Mouse (Mus musculus): ENCODE measurements around the gene Arf4. TPM values are rescaled to one million over a fixed set of nuclear protein-coding genes. Genes with fewer than 3 reads are reported as not detected.

Gene Arf4
- total RNA-seq, 2 experiments from 2014 or later, result 169 to 185 TPM

Small RNA genes lying within 50 kb of the gene (microRNA-seq; reads per million reads assigned to microRNA genes)
- not detected for gene Mir7672

Other genes starting within 250 kb of the Arf4 start
- gene Slmap, start 103.1 kb upstream of the Arf4 start, total RNA-seq (2021), result 100 to 1,000 TPM in 1 of 2 experiments, 10 to 100 TPM in 1; 94.8 to 116 TPM
- 10 to 100 TPM; 21.5 to 24.3 TPM for gene Dennd6a, start 64.2 kb upstream of the Arf4 start, total RNA-seq (2021)
- gene Pde12, start 31.8 kb downstream of the Arf4 start, total RNA-seq (2021), result 1 to 10 TPM; 4.6 to 5.6 TPM
- gene Dnah12, start 55.2 kb downstream of the Arf4 start, total RNA-seq (2021), result under 1 TPM; 0.15 to 0.16 TPM

Measured in gastrocnemius, postnatal 4 days (tissue).